Mouse (Mus musculus): ENCODE results near the gene Ropn1l. TPM values are rescaled to one million over a fixed set of nuclear protein-coding genes. Genes with fewer than 3 reads are reported as not detected.

The Ropn1l gene
- total and polyA plus RNA-seq, 3 experiments, result 0.90 to 1.5 (median 1.1) TPM

DNA sequence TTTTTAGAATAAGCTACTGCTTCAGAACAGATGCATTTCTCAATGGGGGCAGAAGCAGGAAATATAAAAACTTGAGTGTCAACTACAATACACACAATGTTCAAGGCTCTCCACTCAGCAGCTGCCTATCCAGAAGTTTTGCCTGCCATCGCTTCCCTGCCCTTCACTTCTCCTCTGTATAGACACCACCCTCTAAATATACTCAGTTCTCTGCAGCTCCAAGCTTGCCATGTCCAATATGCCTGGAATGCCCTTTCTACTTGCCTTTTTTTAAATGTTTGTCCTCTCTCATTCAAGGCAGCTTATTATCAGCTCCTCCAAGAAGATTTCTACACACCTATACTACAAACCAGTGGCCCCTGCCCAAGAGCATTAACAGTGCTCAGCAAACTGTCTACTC lies 23.1 kb upstream of the Ropn1l start:
- no peaks in the 10 kb centered on the region for H3K27me3 ChIP-seq (ENCODE audit: insufficient read depth, low read length)
- peaks cover 79% of the 10 kb centered on the region for H3K36me3 ChIP-seq (replicated peaks)
- no peak for DNase-seq (ENCODE audit: low spot score)
- H3K9me3 ChIP-seq (replicated peaks), result no peaks in the 10 kb centered on the region
- no peak; the same call in 1 of the 2 replicates for ATAC-seq (ENCODE audit: extremely low read depth, insufficient number of reproducible peaks, low FRiP score, poor library complexity, severe bottlenecking)
- H3K4me1 ChIP-seq (ENCODE audit: insufficient read depth, low read depth, low read length), result peaks cover 10% of the 10 kb centered on the region
- TF ChIP-seq POLR2AphosphoS5 (IDR thresholded peaks at IDR 0.05; ENCODE audit: insufficient replicate concordance, low read depth, low read length), result no peak
- no peak for TF ChIP-seq GATA2 (IDR thresholded peaks at IDR 0.05; ENCODE audit: borderline replicate concordance, low read depth, low read length)
- no peak for TF ChIP-seq TAL1 (conservative IDR thresholded peaks at IDR 0.05; ENCODE audit: low read depth, low read length)
- no peak overlapping the region for H3K4me3 ChIP-seq (ENCODE audit: low read depth, low read length)

DNA sequence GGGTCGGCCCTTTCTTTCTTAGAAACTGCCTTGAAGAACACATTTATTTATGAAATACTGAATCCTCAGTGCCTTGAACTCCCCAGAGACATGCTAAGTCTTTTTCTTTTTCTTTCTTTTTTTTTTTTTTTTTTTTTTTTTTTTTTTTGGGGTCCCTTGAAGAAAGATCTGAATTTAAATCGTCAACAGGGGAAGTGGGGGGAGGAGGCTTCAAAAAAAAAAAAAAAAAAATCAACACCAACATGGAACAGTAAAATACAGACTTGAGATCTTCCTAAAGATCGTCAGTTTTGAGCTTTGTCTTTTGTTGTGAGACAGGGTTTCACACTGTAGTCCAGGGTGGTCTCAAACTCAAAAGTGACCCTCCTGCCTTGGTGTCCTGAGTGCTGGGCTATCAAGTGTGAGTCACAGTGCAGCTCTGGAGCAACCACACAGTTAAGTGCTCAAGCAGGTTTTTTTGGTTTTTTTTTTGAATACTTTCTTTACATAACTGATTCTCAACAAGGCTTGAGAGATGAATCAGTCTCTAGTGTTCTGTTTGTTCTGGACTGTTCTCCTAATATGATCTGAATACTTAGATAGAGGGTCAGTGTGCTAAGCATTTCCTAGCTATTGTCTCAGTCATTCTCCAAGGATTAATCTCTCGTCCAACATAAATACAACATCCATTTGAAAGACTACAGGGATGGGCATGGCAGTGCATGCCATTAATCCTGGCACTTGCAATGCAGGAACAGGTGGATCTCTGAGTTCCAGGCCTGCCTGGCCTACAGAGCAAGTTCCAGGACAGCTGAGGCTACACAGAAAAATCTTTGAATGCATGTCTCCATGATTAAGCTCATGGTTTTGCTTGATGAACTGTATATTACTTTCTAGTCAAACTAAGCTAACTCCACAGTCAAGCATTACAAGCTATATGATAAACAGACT lies 19.4 kb upstream of the Ropn1l start:
- no peaks in the 10 kb centered on the region for H3K27me3 ChIP-seq (ENCODE audit: insufficient read depth, low read length)
- H3K4me3 ChIP-seq (ENCODE audit: low read depth, low read length), result no peak overlapping the region
- H3K9me3 ChIP-seq (replicated peaks), result no peaks in the 10 kb centered on the region
- no peak for DNase-seq (ENCODE audit: low spot score)
- TF ChIP-seq GATA2 (IDR thresholded peaks at IDR 0.05; ENCODE audit: borderline replicate concordance, low read depth, low read length) (no peak), POLR2AphosphoS5 (IDR thresholded peaks at IDR 0.05; ENCODE audit: insufficient replicate concordance, low read depth, low read length) (no peak), GATA1 (IDR thresholded peaks at IDR 0.05; ENCODE audit: borderline replicate concordance, low read length) (no peak), CTCF (IDR thresholded peaks at IDR 0.05; ENCODE audit: low read depth, low read length) (no peak), TAL1 (conservative IDR thresholded peaks at IDR 0.05; ENCODE audit: low read depth, low read length) (no peak)
- peaks cover 10% of the 10 kb centered on the region for H3K4me1 ChIP-seq (ENCODE audit: insufficient read depth, low read depth, low read length)
- peaks cover 71% of the 10 kb centered on the region for H3K36me3 ChIP-seq (replicated peaks)
- ATAC-seq (ENCODE audit: extremely low read depth, insufficient number of reproducible peaks, low FRiP score, poor library complexity, severe bottlenecking), result no peak

DNA sequence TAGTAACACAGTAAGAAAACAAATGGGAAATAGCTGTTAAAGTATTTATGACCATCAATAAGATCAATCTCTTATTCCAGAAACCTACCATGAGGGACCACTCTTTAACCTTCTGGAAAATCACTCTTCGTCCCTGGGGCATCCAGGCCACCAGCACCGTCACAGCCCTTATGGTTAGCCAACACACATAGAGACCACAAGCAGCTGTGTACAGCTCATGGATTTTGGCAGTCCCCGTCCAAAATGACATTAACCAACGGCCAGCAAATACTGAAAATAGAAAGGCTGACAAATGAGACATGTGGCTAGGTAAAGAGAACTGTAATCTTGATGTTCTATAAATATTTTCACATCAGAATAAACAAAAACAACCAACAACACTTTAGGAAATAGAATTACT lies 18.0 kb upstream of the Ropn1l start:
- DNase-seq (ENCODE audit: low spot score), result no peak
- no peak for ATAC-seq (ENCODE audit: extremely low read depth, insufficient number of reproducible peaks, low FRiP score, poor library complexity, severe bottlenecking)
- Histone ChIP-seq H3K4me1 (ENCODE audit: insufficient read depth, low read depth, low read length) (peaks cover 3% of the 10 kb centered on the region), H3K36me3 (replicated peaks) (peaks cover 73% of the 10 kb centered on the region), H3K27me3 (ENCODE audit: insufficient read depth, low read length) (no peaks in the 10 kb centered on the region), H3K4me3 (ENCODE audit: low read depth, low read length) (no peak overlapping the region), H3K9me3 (replicated peaks) (no peaks in the 10 kb centered on the region)
- TF ChIP-seq CTCF (IDR thresholded peaks at IDR 0.05; ENCODE audit: low read depth, low read length) (no peak), GATA1 (IDR thresholded peaks at IDR 0.05; ENCODE audit: borderline replicate concordance, low read length) (no peak), TAL1 (conservative IDR thresholded peaks at IDR 0.05; ENCODE audit: low read depth, low read length) (no peak), GATA2 (IDR thresholded peaks at IDR 0.05; ENCODE audit: borderline replicate concordance, low read depth, low read length) (no peak), POLR2AphosphoS5 (IDR thresholded peaks at IDR 0.05; ENCODE audit: insufficient replicate concordance, low read depth, low read length) (no peak)

DNA sequence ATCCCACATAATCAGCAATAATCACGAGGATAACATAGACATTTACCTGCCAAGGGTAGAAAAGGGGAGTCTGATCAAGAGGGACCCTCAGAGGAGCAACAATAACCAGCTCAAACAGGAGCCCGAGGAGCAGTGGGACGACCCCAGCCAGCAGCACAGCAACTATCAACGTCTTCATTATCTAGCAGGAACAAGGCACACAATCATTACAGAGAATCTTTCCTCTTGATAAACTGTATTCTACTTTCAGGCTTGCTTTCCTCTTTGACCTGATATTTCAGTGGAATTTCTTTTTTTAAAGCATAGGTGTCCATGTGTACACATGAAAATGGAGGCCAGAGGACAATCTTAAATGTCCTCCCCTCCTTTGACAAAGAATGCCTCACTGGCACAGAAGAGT lies 16.0 kb upstream of the Ropn1l start:
- DNase-seq (ENCODE audit: low spot score) (no peak), ATAC-seq (ENCODE audit: extremely low read depth, insufficient number of reproducible peaks, low FRiP score, poor library complexity, severe bottlenecking) (no peak)
- H3K4me3 ChIP-seq (ENCODE audit: low read depth, low read length), result no peak overlapping the region
- no peak for TF ChIP-seq TAL1 (conservative IDR thresholded peaks at IDR 0.05; ENCODE audit: low read depth, low read length)
- TF ChIP-seq CTCF (IDR thresholded peaks at IDR 0.05; ENCODE audit: low read depth, low read length), result no peak
- no peak for TF ChIP-seq GATA1 (IDR thresholded peaks at IDR 0.05; ENCODE audit: borderline replicate concordance, low read length)
- TF ChIP-seq GATA2 (IDR thresholded peaks at IDR 0.05; ENCODE audit: borderline replicate concordance, low read depth, low read length), result no peak
- TF ChIP-seq POLR2AphosphoS5 (IDR thresholded peaks at IDR 0.05; ENCODE audit: insufficient replicate concordance, low read depth, low read length), result no peak
- no peaks in the 10 kb centered on the region for H3K4me1 ChIP-seq (ENCODE audit: insufficient read depth, low read depth, low read length)
- peaks cover 76% of the 10 kb centered on the region for H3K36me3 ChIP-seq (replicated peaks)
- no peaks in the 10 kb centered on the region for H3K27me3 ChIP-seq (ENCODE audit: insufficient read depth, low read length)
- no peaks in the 10 kb centered on the region for H3K9me3 ChIP-seq (replicated peaks)

DNA sequence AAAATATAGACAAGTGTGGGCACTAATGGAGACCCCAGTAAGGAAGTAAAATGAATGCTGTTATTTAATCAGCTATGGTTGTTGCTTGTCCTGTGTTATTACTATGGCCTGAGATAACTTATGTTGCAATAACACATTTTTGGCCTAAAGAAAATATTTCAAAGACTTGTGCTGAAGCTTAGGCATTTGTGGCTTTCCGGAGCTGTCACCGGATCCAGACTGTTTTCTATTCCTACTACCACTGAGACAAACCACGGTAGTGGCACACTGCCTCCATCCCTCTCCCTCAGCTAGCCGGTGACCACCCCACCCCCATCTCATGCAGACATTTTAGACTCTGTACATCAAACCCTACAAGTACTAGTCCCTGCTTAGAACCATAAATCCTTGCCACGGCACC lies 15.3 kb upstream of the Ropn1l start:
- Histone ChIP-seq H3K4me3 (ENCODE audit: low read depth, low read length) (no peak overlapping the region), H3K36me3 (replicated peaks) (peaks cover 76% of the 10 kb centered on the region), H3K9me3 (replicated peaks) (no peaks in the 10 kb centered on the region), H3K27me3 (ENCODE audit: insufficient read depth, low read length) (no peaks in the 10 kb centered on the region), H3K4me1 (ENCODE audit: insufficient read depth, low read depth, low read length) (no peaks in the 10 kb centered on the region)
- no peak for ATAC-seq (ENCODE audit: extremely low read depth, insufficient number of reproducible peaks, low FRiP score, poor library complexity, severe bottlenecking)
- no peak for TF ChIP-seq GATA2 (IDR thresholded peaks at IDR 0.05; ENCODE audit: borderline replicate concordance, low read depth, low read length)
- no peak for DNase-seq (ENCODE audit: low spot score)

DNA sequence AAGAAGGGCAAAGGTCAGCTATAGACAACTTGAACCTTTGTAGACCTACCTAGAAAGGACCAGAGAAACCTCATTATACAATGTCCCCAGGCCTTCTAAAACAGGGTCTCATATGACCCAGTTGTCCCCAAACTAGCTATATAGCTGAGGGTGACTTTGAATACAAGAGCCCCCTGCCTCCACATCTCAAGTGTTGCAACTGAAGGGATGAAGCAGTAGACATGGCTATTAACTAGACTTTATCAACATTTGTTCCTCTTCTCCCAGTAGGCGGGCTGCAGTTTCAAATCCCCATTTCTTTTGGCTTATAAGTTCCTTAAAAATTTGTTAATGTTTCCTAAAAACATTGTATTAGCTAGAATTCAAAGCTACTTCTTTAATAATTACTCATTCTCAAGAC lies 13.2 kb upstream of the Ropn1l start:
- no peaks in the 10 kb centered on the region for H3K4me1 ChIP-seq (ENCODE audit: insufficient read depth, low read depth, low read length)
- TF ChIP-seq GATA1 (IDR thresholded peaks at IDR 0.05; ENCODE audit: borderline replicate concordance, low read length), result no peak
- TF ChIP-seq CTCF (IDR thresholded peaks at IDR 0.05; ENCODE audit: low read depth, low read length), result no peak
- TF ChIP-seq TAL1 (conservative IDR thresholded peaks at IDR 0.05; ENCODE audit: low read depth, low read length), result no peak
- no peak for TF ChIP-seq GATA2 (IDR thresholded peaks at IDR 0.05; ENCODE audit: borderline replicate concordance, low read depth, low read length)
- TF ChIP-seq POLR2AphosphoS5 (IDR thresholded peaks at IDR 0.05; ENCODE audit: insufficient replicate concordance, low read depth, low read length), result no peak
- ATAC-seq (ENCODE audit: extremely low read depth, insufficient number of reproducible peaks, low FRiP score, poor library complexity, severe bottlenecking), result no peak
- no peak for DNase-seq (ENCODE audit: low spot score)
- H3K9me3 ChIP-seq (replicated peaks), result no peaks in the 10 kb centered on the region
- H3K27me3 ChIP-seq (ENCODE audit: insufficient read depth, low read length), result no peaks in the 10 kb centered on the region
- H3K36me3 ChIP-seq (replicated peaks), result peaks cover 86% of the 10 kb centered on the region
- no peak overlapping the region for H3K4me3 ChIP-seq (ENCODE audit: low read depth, low read length)

Data from G1E (cell line).